Mouse (Mus musculus) adipose tissue, adult 10 weeks (tissue): ENCODE data around the gene Vmn1r21. TPM values are rescaled to one million over a fixed set of nuclear protein-coding genes. Genes with fewer than 3 reads are reported as not detected.

Source experiments
- polyA plus RNA-seq: library from polyadenylated mRNA; stranded (reverse); fragments of 350-450 nt; fragmentation: Illumina TruSeq; extraction: RNeasy Lipid Tissue Mini Kit (QIAGEN cat#74804); gene quantifications from one replicate; pipeline ENCODE4 v1.2.3, GENCODE M21; 2014; ENCODE audit warnings: low read depth, low replicate concordance

Vmn1r21 gene
- not detected for polyA plus RNA-seq

DNA sequence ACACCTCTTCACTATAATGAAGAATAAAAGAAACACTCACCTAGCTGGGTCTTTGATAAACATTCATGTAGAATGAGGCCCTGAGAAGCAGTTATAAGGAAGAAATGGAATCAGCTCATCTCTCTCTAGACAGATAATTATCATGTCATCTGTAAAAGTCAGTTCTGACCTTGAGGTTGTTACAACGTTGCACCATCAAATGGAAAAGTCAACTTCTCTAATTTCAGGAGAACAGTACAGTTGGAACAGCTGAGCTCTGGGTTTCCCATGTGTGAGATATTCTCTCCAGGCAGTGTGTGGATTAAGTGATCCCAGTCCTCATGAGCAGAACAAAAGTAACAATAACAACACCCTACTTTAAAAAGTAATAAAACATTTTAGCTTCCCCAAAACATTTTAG, at the start of gene Vmn1r21:
Gene Vmn1r21 (minus strand): TSS at position 58 of the 400 bp plus-strand sequence.

GRCm38 (mm10) chr6:57824422-57825258, 25.5 kb downstream of the Vmn1r21 start, which contains the start of gene Vopp1:
Gene Vopp1 (minus strand): TSS chr6:57825159.

Other genes with a start within 250 kb of the Vmn1r21 start
- gene Pyurf, start 158.3 kb downstream of the Vmn1r21 start, polyA plus RNA-seq = 15.7 TPM
- 15.3 TPM for gene Lancl2, start 147.8 kb downstream of the Vmn1r21 start, polyA plus RNA-seq
- 19.8 TPM for gene Vopp1, start 25.2 kb downstream of the Vmn1r21 start, polyA plus RNA-seq
- not detected for gene Vmn1r22, start 57.7 kb upstream of the Vmn1r21 start, polyA plus RNA-seq
- not detected for gene Vmn1r23, start 76.5 kb upstream of the Vmn1r21 start, polyA plus RNA-seq
- gene Vmn1r24, start 111.2 kb upstream of the Vmn1r21 start, polyA plus RNA-seq = not detected
- not detected for gene Vmn1r25, start 130.5 kb upstream of the Vmn1r21 start, polyA plus RNA-seq
- gene Vmn1r26, start 164.8 kb upstream of the Vmn1r21 start, polyA plus RNA-seq = not detected